8 mouse cellular contexts compared by ENCODE assay signal in genomic region chr1:93686961-93687320, GRCm38 (mm10). TPM values are rescaled to one million over a fixed set of nuclear protein-coding genes. Genes with fewer than 3 reads are reported as not detected.
DNase-seq lines count a peak whose midpoint lies in the region; ATAC-seq and TF ChIP-seq lines count a peak whose summit lies in the region.

No protein-coding gene starts in this region.

- no peak for TF ChIP-seq EP300 in lung, postnatal 0 days (IDR thresholded peaks at IDR 0.05)

- no peaks in the 10 kb centered on the region for H3K4me1 ChIP-seq in lung, postnatal 0 days (ENCODE audit: insufficient read depth, low read depth, low read length)
- peaks cover 24% of the 10 kb centered on the region for H3K4me1 ChIP-seq in heart, embryonic 12.5 days (replicated peaks)
- H3K4me1 ChIP-seq in olfactory bulb, adult 2 months (ENCODE audit: control insufficient read depth, insufficient read depth, low read length), result peaks cover 36% of the 10 kb centered on the region

- H3K27me3 ChIP-seq in lung, postnatal 0 days (replicated peaks; ENCODE audit: insufficient read depth, low read length), result no peaks in the 10 kb centered on the region
- no peaks in the 10 kb centered on the region for H3K27me3 ChIP-seq in heart, embryonic 12.5 days (replicated peaks)

- H3K36me3 ChIP-seq in lung, postnatal 0 days (ENCODE audit: insufficient read depth, low read length), result no peaks in the 10 kb centered on the region
- H3K36me3 ChIP-seq in heart, embryonic 12.5 days, result peaks cover 20% of the 10 kb centered on the region

- no peak for TF ChIP-seq POLR2A in olfactory bulb, adult 2 months (IDR thresholded peaks at IDR 0.05; ENCODE audit: insufficient read depth, low read depth, low read length)

- H3K4me2 ChIP-seq in lung, postnatal 0 days (replicated peaks; ENCODE audit: low read depth, low read length), result peak overlapping the region; percentile 62
- H3K4me2 ChIP-seq in heart, embryonic 12.5 days, result peak overlapping the region; percentile 97

- no peak overlapping the region for H3K27ac ChIP-seq in lung, postnatal 0 days (ENCODE audit: low read length)
- H3K27ac ChIP-seq in heart, embryonic 12.5 days (ENCODE audit: poor library complexity, severe bottlenecking), result no peak overlapping the region
- H3K27ac ChIP-seq in olfactory bulb, adult 2 months (ENCODE audit: insufficient read depth, low read depth, low read length), result peak overlapping the region; percentile 40

- DNase-seq in lung, postnatal 0 days (ENCODE audit: low spot score), result no peak
- DNase-seq in lung, postnatal 25 days (ENCODE audit: low spot score), result no peak
- peak; percentile 51 to 72 for DNase-seq in kidney, postnatal 25 days
- DNase-seq in cerebellum, adult 11 months, result no peak
- no peak for DNase-seq in layer of hippocampus, adult 8-10 months (ENCODE audit: low spot score in 2 of 2)

- TF ChIP-seq CTCF in lung, postnatal 0 days (IDR thresholded peaks at IDR 0.05), result no peak
- TF ChIP-seq CTCF in olfactory bulb, adult 2 months (IDR thresholded peaks at IDR 0.05; ENCODE audit: insufficient read depth, low read depth, low read length), result no peak

- H3K9ac ChIP-seq in lung, postnatal 0 days (replicated peaks; ENCODE audit: low read depth), result no peak overlapping the region
- peak overlapping the region; percentile 82; the same call in 1 of the 2 replicates for H3K9ac ChIP-seq in heart, embryonic 12.5 days

- no peaks in the 10 kb centered on the region for H3K9me3 ChIP-seq in lung, postnatal 0 days (ENCODE audit: low read length)
- H3K9me3 ChIP-seq in heart, embryonic 12.5 days (replicated peaks), result no peaks in the 10 kb centered on the region

- H3K4me3 ChIP-seq in lung, postnatal 0 days (ENCODE audit: low read depth, low read length), result peak overlapping the region; percentile 62; the same call in 1 of the 2 replicates
- peak overlapping the region; percentile 75 for H3K4me3 ChIP-seq in heart, embryonic 12.5 days
- peak overlapping the region; percentile 72 for H3K4me3 ChIP-seq in olfactory bulb, adult 2 months (ENCODE audit: insufficient read depth, low read depth, low read length)

- no peak for ATAC-seq in lung, postnatal 0 days
- no peak for ATAC-seq in heart, embryonic 12.5 days (ENCODE audit: insufficient number of reproducible peaks, low FRiP score)
- ATAC-seq in cerebellum, adult (ENCODE audit: insufficient number of reproducible peaks, low FRiP score, low TSS enrichment), result no peak

- 25% methylated on average over 3 of the region's 3 CpGs for WGBS in lung, postnatal 0 days
- WGBS in heart, embryonic 12.5 days, result 63% methylated on average over 3 of the region's 3 CpGs
- 33% methylated on average over 3 of the region's 3 CpGs for WGBS in olfactory bulb, adult 2 months

RNA-seq across cellular contexts. Expression of gene Bok, which starts 1.5 kb away (rescaled TPM):
- polyA plus RNA-seq in lung, postnatal 0 days (2015; fragmentation: Nextera tagmentation; extraction: Ambion mirVana), result 30.9 and 31.2 TPM in 2 replicates
- 48.1 and 50.0 TPM in 2 replicates for polyA plus RNA-seq in heart, embryonic 12.5 days (2016; fragmentation: Nextera tagmentation; extraction: Ambion mirVana)
- not detected in 2 replicates for polyA plus RNA-seq in olfactory bulb, adult 2 months (2012; ENCODE audit: insufficient read depth, insufficient read length, low replicate concordance, missing spikeins)
- total RNA-seq in layer of hippocampus, adult 8-10 months (2022), result 10 to 100 TPM; 52.3 to 55.7 (median 52.8) TPM

RNA-seq across cellular contexts. Expression of gene Stk25, which starts 28.5 kb away (rescaled TPM):
- polyA plus RNA-seq in lung, postnatal 0 days (2015; fragmentation: Nextera tagmentation; extraction: Ambion mirVana), result 140 and 148 TPM in 2 replicates
- polyA plus RNA-seq in heart, embryonic 12.5 days (2016; fragmentation: Nextera tagmentation; extraction: Ambion mirVana), result 133 and 143 TPM in 2 replicates
- not detected in 2 replicates for polyA plus RNA-seq in olfactory bulb, adult 2 months (2012; ENCODE audit: insufficient read depth, insufficient read length, low replicate concordance, missing spikeins)
- total RNA-seq in layer of hippocampus, adult 8-10 months (2022), result 100 to 1,000 TPM; 378 to 407 (median 393) TPM

Comparison
In these comparisons a context has a peak if more than half of its experiments do, and no peak if none do; other contexts are left out.
1. DNase-seq: peak in kidney, postnatal 25 days (2 of 2); none in lung, postnatal 0 days (single experiment), lung, postnatal 25 days (single experiment), cerebellum, adult 11 months (single experiment) and layer of hippocampus, adult 8-10 months (0 of 2).
2. RNA of gene Bok, which starts 1.5 kb away (polyA plus RNA-seq): 48.1 to 50.0 TPM in heart, embryonic 12.5 days and 30.9 to 31.2 TPM in lung, postnatal 0 days; not detected in olfactory bulb, adult 2 months; every median in the first group is over 10 times any median in the second.
3. Peak in every context shown above with its lines, with median percentiles within 50 percentile points of each other: H3K4me3 ChIP-seq.